ENCODE assay signal across 13 mouse cellular contexts in genomic region chr16:63903425-63903824, GRCm38 (mm10). TPM values are rescaled to one million over a fixed set of nuclear protein-coding genes. Genes with fewer than 3 reads are reported as not detected.
DNase-seq lines count a peak whose midpoint lies in the region; ATAC-seq and TF ChIP-seq lines count a peak whose summit lies in the region.
"Had no signal": no experiment of that assay in that cellular context is flagged by ENCODE, and none has a peak within 500 bp of the region (broad histone marks: within the 10 kb centered on the region; RNA-seq: fewer than 3 reads in every experiment).

No protein-coding gene starts in this region.

- H3K4me1 ChIP-seq in heart, postnatal 0 days (ENCODE audit: control insufficient read depth, insufficient read depth) = no peaks in the 10 kb centered on the region
- no peaks in the 10 kb centered on the region for H3K4me1 ChIP-seq in embryonic facial prominence, embryonic 10.5 days
- no peaks in the 10 kb centered on the region for H3K4me1 ChIP-seq in hindbrain, postnatal 0 days (ENCODE audit: insufficient read depth, low read length)

- WGBS in heart, postnatal 0 days = 20% methylated on average over 13 of the region's 13 CpGs
- 70% methylated on average over 13 of the region's 13 CpGs for WGBS in embryonic facial prominence, embryonic 10.5 days
- WGBS in hindbrain, postnatal 0 days = 33% methylated on average over 13 of the region's 13 CpGs

- no peaks in the 10 kb centered on the region for H3K27me3 ChIP-seq in heart, postnatal 0 days (ENCODE audit: control insufficient read depth, insufficient read depth, low read length)
- no peaks in the 10 kb centered on the region for H3K27me3 ChIP-seq in embryonic facial prominence, embryonic 10.5 days (replicated peaks; ENCODE audit: low read depth, poor library complexity, severe bottlenecking)
- H3K27me3 ChIP-seq in hindbrain, postnatal 0 days (ENCODE audit: insufficient read depth, low read length) = no peaks in the 10 kb centered on the region

- no peak for ATAC-seq in heart, postnatal 0 days (ENCODE audit: insufficient read depth, low read depth)
- ATAC-seq in hindbrain, postnatal 0 days = no peak

- H3K4me2 ChIP-seq in heart, postnatal 0 days (ENCODE audit: low read depth, low read length) = peak overlapping the region; percentile 46
- H3K4me2 ChIP-seq in hindbrain, postnatal 0 days (ENCODE audit: low read depth, low read length) = peak overlapping the region; percentile 36

- no peak for TF ChIP-seq EP300 in heart, postnatal 0 days (IDR thresholded peaks at IDR 0.05; ENCODE audit: low read depth)

- H3K4me3 ChIP-seq in heart, postnatal 0 days (ENCODE audit: low read depth, low read length) = no peak overlapping the region
- no peak overlapping the region for H3K4me3 ChIP-seq in embryonic facial prominence, embryonic 10.5 days
- H3K4me3 ChIP-seq in hindbrain, postnatal 0 days (ENCODE audit: low read length) = peak overlapping the region; percentile 18
- H3K4me3 ChIP-seq: left cerebral cortex, adult 2 months had no signal

- no peak overlapping the region for H3K27ac ChIP-seq in heart, postnatal 0 days (ENCODE audit: low read depth)
- no peak overlapping the region for H3K27ac ChIP-seq in embryonic facial prominence, embryonic 10.5 days (replicated peaks)
- H3K27ac ChIP-seq in hindbrain, postnatal 0 days = no peak overlapping the region
- H3K27ac ChIP-seq: left cerebral cortex, adult 2 months had no signal

- no peaks in the 10 kb centered on the region for H3K36me3 ChIP-seq in heart, postnatal 0 days (replicated peaks; ENCODE audit: control insufficient read depth, insufficient read depth, low read length)
- H3K36me3 ChIP-seq in embryonic facial prominence, embryonic 10.5 days (replicated peaks) = no peaks in the 10 kb centered on the region
- H3K36me3 ChIP-seq in hindbrain, postnatal 0 days (ENCODE audit: insufficient read depth, low read length) = no peaks in the 10 kb centered on the region

- no peak for TF ChIP-seq CTCF in heart, postnatal 0 days (IDR thresholded peaks at IDR 0.05; ENCODE audit: low read depth)
- no peak for TF ChIP-seq CTCF in brain, embryonic 14.5 days (IDR thresholded peaks at IDR 0.05; ENCODE audit: borderline replicate concordance, extremely low read depth, insufficient read depth, insufficient read length)
- no peak for TF ChIP-seq CTCF in hindbrain, postnatal 0 days (IDR thresholded peaks at IDR 0.05; ENCODE audit: low read depth)

- no peak overlapping the region for H3K9ac ChIP-seq in heart, postnatal 0 days (replicated peaks; ENCODE audit: low read depth, low read length)
- no peak overlapping the region for H3K9ac ChIP-seq in hindbrain, postnatal 0 days (replicated peaks; ENCODE audit: low read length)

- no peak for DNase-seq in heart, postnatal 0 days (ENCODE audit: low spot score)
- DNase-seq in heart, postnatal 14 days = no peak
- peak; percentile 85 for DNase-seq in brain, embryonic 14.5 days (ENCODE audit: low read depth)
- peak; percentile 8 for DNase-seq in embryonic facial prominence, embryonic 10.5 days (ENCODE audit: low spot score)
- DNase-seq in hindbrain, postnatal 0 days (ENCODE audit: low spot score) = no peak
- no peak for DNase-seq in gastrocnemius, postnatal 36 days
- no peak for DNase-seq in gastrocnemius, postnatal 10 days
- DNase-seq in gastrocnemius, postnatal 14 days = no peak
- DNase-seq: cerebellum, postnatal 14 days; kidney, postnatal 10 days had no signal

- no peaks in the 10 kb centered on the region for H3K9me3 ChIP-seq in heart, postnatal 0 days (replicated peaks; ENCODE audit: control insufficient read depth, low read length)
- H3K9me3 ChIP-seq in embryonic facial prominence, embryonic 10.5 days = no peaks in the 10 kb centered on the region
- H3K9me3 ChIP-seq in hindbrain, postnatal 0 days (ENCODE audit: low read length) = no peaks in the 10 kb centered on the region

- intact Hi-C loops in heart, postnatal 14 days (cut with DNase I) = no loop called here
- intact Hi-C loops in gastrocnemius, postnatal 36 days (cut with DNase I) = no loop called here
- intact Hi-C loops in gastrocnemius, postnatal 14 days (cut with DNase I; ENCODE audit: low total_unique reads) = no loop called here

- no peak for TF ChIP-seq POLR2A in brain, embryonic 14.5 days (IDR thresholded peaks at IDR 0.05; ENCODE audit: borderline replicate concordance, extremely low read depth, insufficient read depth, insufficient read length, poor library complexity, severe bottlenecking)

RNA-seq across cellular contexts. Expression of gene Epha3, which starts 39.5 kb away (rescaled TPM):
- total RNA-seq in heart, postnatal 0 days (2014; rRNA removed; ENCODE audit: low replicate concordance) = 3.1 and 3.4 TPM in 2 replicates
- polyA plus RNA-seq in heart, postnatal 0 days (2015; fragmentation: Nextera tagmentation; extraction: Ambion mirVana) = 1.8 TPM in 2 replicates
- total RNA-seq in heart, postnatal 14 days (2021) = 1 to 10 TPM in 1 of 2 experiments, under 1 TPM in 1; 0.96 to 1.1 TPM
- 23.0 and 28.0 TPM in 2 replicates for polyA plus RNA-seq in brain, embryonic 14.5 days (2012; rRNA removed)
- polyA plus RNA-seq in embryonic facial prominence, embryonic 10.5 days (2016; fragmentation: Nextera tagmentation; extraction: Ambion mirVana) = 20.8 and 27.7 TPM in 2 replicates
- total RNA-seq in hindbrain, postnatal 0 days (2014; rRNA removed) = 22.8 and 23.3 TPM in 2 replicates
- polyA plus RNA-seq in hindbrain, postnatal 0 days (2015; fragmentation: Nextera tagmentation; extraction: Ambion mirVana) = 10.3 and 11.3 TPM in 2 replicates
- under 1 TPM; 0.37 to 0.64 TPM for total RNA-seq in gastrocnemius, postnatal 36 days (2021)
- total RNA-seq in gastrocnemius, postnatal 10 days (2021) = 1 to 10 TPM; 3.3 to 5.0 TPM
- 1 to 10 TPM; 1.7 to 2.0 TPM for total RNA-seq in gastrocnemius, postnatal 14 days (2021)
- total RNA-seq: megakaryocyte progenitor cell, adult 5-6 weeks; neutrophil, adult 5-6 weeks had no signal

Comparison
In these comparisons a context has a peak if more than half of its experiments do, and no peak if none do; other contexts are left out.
1. DNase-seq: peak in brain, embryonic 14.5 days (single experiment) and embryonic facial prominence, embryonic 10.5 days (single experiment); none in heart, postnatal 0 days (single experiment), heart, postnatal 14 days (0 of 2), hindbrain, postnatal 0 days (single experiment), gastrocnemius, postnatal 36 days (0 of 2), gastrocnemius, postnatal 10 days (single experiment) and gastrocnemius, postnatal 14 days (single experiment).